Comparison of ENCODE assay signal across 9 mouse cellular contexts in the genomic region with DNA sequence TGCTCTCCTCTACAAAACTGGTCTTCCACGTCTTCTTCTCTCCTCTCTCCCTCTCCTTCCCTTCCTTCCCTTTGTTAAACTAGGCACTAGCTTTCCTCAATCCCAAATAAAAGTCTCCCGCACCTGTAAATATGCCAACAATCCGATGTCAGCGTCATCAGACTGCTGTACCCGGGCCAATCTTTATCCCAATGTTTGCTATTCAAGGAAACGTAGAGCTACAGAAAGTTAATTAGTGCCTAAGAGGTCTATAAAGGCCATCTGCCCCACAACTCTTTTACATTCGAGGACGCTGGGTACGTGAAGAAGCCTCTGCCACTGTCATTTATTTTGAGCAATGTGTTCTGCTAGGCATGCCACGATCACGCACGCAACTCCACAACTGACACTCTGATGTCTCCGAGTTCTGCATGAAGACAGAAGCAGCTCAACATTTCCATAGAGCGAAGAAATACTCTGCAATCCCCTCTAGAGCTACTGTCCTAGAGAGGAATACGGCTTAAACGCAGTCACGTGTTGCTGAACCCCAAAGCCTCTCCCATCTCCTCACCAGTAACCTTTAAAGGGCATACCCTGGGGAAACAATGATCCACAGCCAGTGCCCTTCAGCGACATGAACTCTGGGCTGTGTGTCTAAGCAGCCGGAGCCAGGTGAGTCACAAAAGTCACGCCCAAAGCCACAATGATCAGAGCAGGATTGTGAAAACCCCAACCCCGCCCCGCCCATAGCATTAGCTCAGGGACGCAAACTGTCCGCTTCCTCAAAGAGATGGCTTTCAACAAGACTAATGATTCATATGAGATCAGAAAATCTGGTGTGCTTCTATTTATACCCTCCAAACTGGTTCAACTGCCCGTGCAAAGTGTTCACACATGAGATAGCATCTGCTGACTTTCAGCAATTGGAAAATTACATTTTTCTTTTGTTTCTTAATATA.
A peak's percentile ranks its signal among the peaks of the same experiment; 100 is the strongest.
DNase-seq lines count a peak whose midpoint lies in the region; ATAC-seq and TF ChIP-seq lines count a peak whose summit lies in the region.
"Had no signal": no experiment of that assay in that cellular context is flagged by ENCODE, and none has a peak within 500 bp of the region (broad histone marks: within the 10 kb centered on the region; RNA-seq: fewer than 3 reads in every experiment).

No protein-coding gene starts in this region.

- no peak; the same call in 1 of the 2 replicates for TF ChIP-seq POLR2A in small intestine, adult 2 months (IDR thresholded peaks at IDR 0.05; ENCODE audit: low read depth, low read length)

- no peaks in the 10 kb centered on the region for H3K9me3 ChIP-seq in forebrain, embryonic 10.5 days
- no peaks in the 10 kb centered on the region for H3K9me3 ChIP-seq in midbrain, embryonic 10.5 days (replicated peaks)

- intact Hi-C loops in heart, postnatal 10 days (cut with DNase I) = no loop called here

- peak overlapping the region; percentile 48 for H3K4me3 ChIP-seq in small intestine, adult 2 months (ENCODE audit: low read depth, low read length)
- no peak overlapping the region for H3K4me3 ChIP-seq in forebrain, embryonic 10.5 days
- H3K4me3 ChIP-seq in midbrain, embryonic 10.5 days = no peak overlapping the region

- H3K27me3 ChIP-seq in small intestine, adult 2 months (ENCODE audit: control insufficient read depth, insufficient read depth, low read length) = no peaks in the 10 kb centered on the region
- H3K27me3 ChIP-seq in forebrain, embryonic 10.5 days (ENCODE audit: poor library complexity, severe bottlenecking) = no peaks in the 10 kb centered on the region
- no peaks in the 10 kb centered on the region for H3K27me3 ChIP-seq in midbrain, embryonic 10.5 days (ENCODE audit: low read depth, poor library complexity, severe bottlenecking)

- WGBS in small intestine, adult 2 months = 17% methylated on average over 25 of the region's 25 CpGs
- 87% methylated on average over 25 of the region's 25 CpGs for WGBS in forebrain, embryonic 10.5 days
- WGBS in midbrain, embryonic 10.5 days = 89% methylated on average over 25 of the region's 25 CpGs

- peak; percentile 48 to 83 for ATAC-seq in hematopoietic stem cell, adult 5-6 weeks (replicated peaks in 1 of 2; ENCODE audit: insufficient read depth in 1 of 2, low FRiP score in 2 of 2, low TSS enrichment in 1 of 2, low read depth in 1 of 2, poor library complexity in 2 of 2, severe bottlenecking in 2 of 2)
- ATAC-seq: hindbrain, embryonic 16.5 days had no signal

- H3K27ac ChIP-seq in small intestine, adult 2 months (ENCODE audit: insufficient read depth, low read depth, low read length) = peak overlapping the region; percentile 92
- H3K27ac ChIP-seq in forebrain, embryonic 10.5 days = no peak overlapping the region
- H3K27ac ChIP-seq in midbrain, embryonic 10.5 days (replicated peaks) = no peak overlapping the region

- no peak; the same call in 1 of the 2 replicates for TF ChIP-seq CTCF in small intestine, adult 2 months (IDR thresholded peaks at IDR 0.05; ENCODE audit: extremely low read depth, insufficient read length, insufficient replicate concordance, low read depth, low read length)

- peak; percentile 87 for DNase-seq in heart, adult 11 months
- no peak for DNase-seq in heart, postnatal 10 days
- DNase-seq in NIH3T3 (ENCODE audit: low read depth) = peak; percentile 80
- no peak for DNase-seq in ovary, postnatal 14 days (ENCODE audit: low spot score)
- DNase-seq in forebrain, embryonic 10.5 days (ENCODE audit: extremely low spot score, low spot score) = no peak
- DNase-seq in midbrain, embryonic 10.5 days (ENCODE audit: low spot score) = no peak

- no peaks in the 10 kb centered on the region for H3K36me3 ChIP-seq in small intestine, adult 2 months (ENCODE audit: control insufficient read depth, insufficient read depth, low read length)
- H3K36me3 ChIP-seq in forebrain, embryonic 10.5 days (replicated peaks) = no peaks in the 10 kb centered on the region
- H3K36me3 ChIP-seq in midbrain, embryonic 10.5 days = no peaks in the 10 kb centered on the region

- H3K4me1 ChIP-seq in small intestine, adult 2 months (ENCODE audit: control insufficient read depth, insufficient read depth, insufficient read length, low read length) = peaks cover 3% of the 10 kb centered on the region; the same call in 1 of the 2 replicates
- peaks cover 7% of the 10 kb centered on the region for H3K4me1 ChIP-seq in forebrain, embryonic 10.5 days
- H3K4me1 ChIP-seq in midbrain, embryonic 10.5 days = peaks cover 8% of the 10 kb centered on the region

Comparison
In these comparisons a context has a peak if more than half of its experiments do, and no peak if none do; other contexts are left out.
1. DNase-seq: peak in heart, adult 11 months (single experiment) and NIH3T3 (single experiment); none in heart, postnatal 10 days (0 of 2), ovary, postnatal 14 days (single experiment), forebrain, embryonic 10.5 days (single experiment) and midbrain, embryonic 10.5 days (single experiment).